ENCODE assay signal across 22 mouse cellular contexts in genomic region chr2:132948174-132948573, GRCm38 (mm10). TPM values are rescaled to one million over a fixed set of nuclear protein-coding genes. Genes with fewer than 3 reads are reported as not detected.
"Had no signal": no experiment of that assay in that cellular context is flagged by ENCODE, and none has a peak within 500 bp of the region (broad histone marks: within the 10 kb centered on the region; RNA-seq: fewer than 3 reads in every experiment).

No protein-coding gene starts in this region.

- H3K4me2 ChIP-seq: lung, embryonic 14.5 days; midbrain, embryonic 11.5 days; midbrain, embryonic 13.5 days; midbrain, embryonic 15.5 days; neural tube, embryonic 13.5 days; neural tube, embryonic 15.5 days had no signal

- H3K9ac ChIP-seq: liver, embryonic 14.5 days; lung, embryonic 14.5 days; midbrain, embryonic 13.5 days; midbrain, embryonic 15.5 days; neural tube, embryonic 13.5 days; neural tube, embryonic 15.5 days had no signal

- H3K4me3 ChIP-seq: megakaryocyte, embryonic 14.5 days; midbrain, embryonic 13.5 days; midbrain, embryonic 15.5 days; myocyte; neural tube, embryonic 13.5 days; neural tube, embryonic 15.5 days had no signal

- ATAC-seq: midbrain, embryonic 13.5 days; midbrain, embryonic 15.5 days had no signal

- DNase-seq: lung, adult 18-20 months; lung, embryonic 14.5 days; lung, postnatal 10 days; lung, postnatal 36 days; retina, postnatal 1 day; right cerebral cortex, adult 18-20 months; right cerebral cortex, postnatal 25 days; right cerebral cortex, postnatal 4 days; spleen, adult 18-20 months; thymus, adult 18-20 months; thymus, postnatal 25 days; thymus, postnatal 4 days had no signal

- H3K27ac ChIP-seq: liver, embryonic 14.5 days; macrophage; midbrain, embryonic 13.5 days; midbrain, embryonic 15.5 days; neural tube, embryonic 13.5 days; neural tube, embryonic 15.5 days had no signal

- H3K9me3 ChIP-seq: megakaryocyte, embryonic 14.5 days; midbrain, embryonic 13.5 days; midbrain, embryonic 15.5 days; neural tube, embryonic 13.5 days; neural tube, embryonic 15.5 days had no signal

- H3K36me3 ChIP-seq: midbrain, embryonic 13.5 days; midbrain, embryonic 15.5 days; neural tube, embryonic 13.5 days; neural tube, embryonic 15.5 days had no signal

RNA-seq across cellular contexts. Expression of gene Fermt1, which starts 2.5 kb away (rescaled TPM):
- total RNA-seq: megakaryocyte progenitor cell, adult 5-6 weeks had no signal
- polyA plus RNA-seq: macrophage; midbrain, embryonic 13.5 days; midbrain, embryonic 15.5 days; myocyte; neural tube, embryonic 13.5 days; neural tube, embryonic 15.5 days had no signal
